Mouse (Mus musculus): Measurements from ENCODE around the gene Plcxd2.

The Plcxd2 gene

DNA sequence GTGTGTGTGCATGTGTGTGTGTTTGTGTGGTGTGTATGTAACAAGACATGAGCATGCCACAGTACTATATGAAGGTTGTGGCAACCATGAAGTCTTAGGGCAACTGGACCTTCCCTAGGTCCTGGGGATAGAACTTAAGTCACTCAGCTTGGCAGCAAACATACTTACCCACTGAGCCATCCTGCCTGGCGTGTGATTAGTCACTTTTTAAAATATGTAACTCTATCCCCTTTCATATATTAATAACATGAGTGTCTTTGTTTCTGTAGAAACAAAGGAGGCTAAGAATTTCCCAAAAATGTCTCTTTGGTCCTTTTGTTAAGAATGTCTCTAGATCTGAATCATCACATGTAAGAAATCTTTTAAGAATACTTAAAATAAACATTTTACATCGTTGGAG is 72.6 kb downstream of the Plcxd2 start:
- no peak for DNase-seq (ENCODE audit: low spot score)

DNA sequence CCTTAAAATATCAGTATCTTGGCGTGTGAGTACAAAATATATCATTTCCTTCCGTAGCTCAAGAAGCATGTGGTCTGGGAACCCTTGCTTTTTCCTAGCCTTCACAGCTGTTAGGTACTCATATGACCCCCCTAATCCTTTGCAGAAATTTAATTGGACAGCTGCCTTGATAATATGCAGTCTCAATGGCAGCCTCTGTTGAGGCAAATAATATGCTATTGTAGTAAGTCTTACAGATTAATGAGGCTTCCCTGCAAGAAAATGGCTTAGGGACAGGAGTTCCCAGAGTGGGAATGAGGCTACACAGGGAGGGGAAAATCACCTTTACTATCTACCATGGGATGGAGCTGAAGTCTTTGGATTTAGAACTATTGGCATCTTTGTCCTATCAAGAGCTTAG is 73.5 kb downstream of the Plcxd2 start:
- DNase-seq (ENCODE audit: low spot score) = no peak

DNA sequence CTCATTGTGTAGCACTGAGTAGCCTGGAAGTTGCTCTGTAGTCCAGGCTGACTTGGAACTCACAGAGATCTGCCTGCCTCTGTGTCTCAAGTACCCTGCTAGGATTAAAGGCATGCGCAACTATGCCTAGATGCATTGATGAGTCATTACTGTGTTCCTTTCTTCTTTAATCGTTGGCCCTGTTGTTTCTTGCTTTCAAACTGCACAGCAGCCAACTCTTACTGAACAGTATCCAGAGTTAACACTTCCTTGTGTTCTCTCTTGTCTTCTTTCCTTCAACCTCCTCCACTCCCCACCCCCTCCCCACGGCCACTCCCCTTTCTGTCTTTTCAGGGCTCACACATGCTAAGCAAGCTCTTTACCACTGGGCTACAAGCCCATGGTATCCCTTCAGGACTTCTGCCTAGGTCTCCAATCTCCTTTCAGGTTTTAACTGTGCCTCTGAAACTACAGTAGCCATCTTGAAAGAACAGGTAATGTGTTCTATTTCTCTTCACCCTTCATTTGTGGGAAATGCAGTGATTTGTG is 74.0 kb downstream of the Plcxd2 start:
- no peak for DNase-seq (ENCODE audit: low spot score)

DNA sequence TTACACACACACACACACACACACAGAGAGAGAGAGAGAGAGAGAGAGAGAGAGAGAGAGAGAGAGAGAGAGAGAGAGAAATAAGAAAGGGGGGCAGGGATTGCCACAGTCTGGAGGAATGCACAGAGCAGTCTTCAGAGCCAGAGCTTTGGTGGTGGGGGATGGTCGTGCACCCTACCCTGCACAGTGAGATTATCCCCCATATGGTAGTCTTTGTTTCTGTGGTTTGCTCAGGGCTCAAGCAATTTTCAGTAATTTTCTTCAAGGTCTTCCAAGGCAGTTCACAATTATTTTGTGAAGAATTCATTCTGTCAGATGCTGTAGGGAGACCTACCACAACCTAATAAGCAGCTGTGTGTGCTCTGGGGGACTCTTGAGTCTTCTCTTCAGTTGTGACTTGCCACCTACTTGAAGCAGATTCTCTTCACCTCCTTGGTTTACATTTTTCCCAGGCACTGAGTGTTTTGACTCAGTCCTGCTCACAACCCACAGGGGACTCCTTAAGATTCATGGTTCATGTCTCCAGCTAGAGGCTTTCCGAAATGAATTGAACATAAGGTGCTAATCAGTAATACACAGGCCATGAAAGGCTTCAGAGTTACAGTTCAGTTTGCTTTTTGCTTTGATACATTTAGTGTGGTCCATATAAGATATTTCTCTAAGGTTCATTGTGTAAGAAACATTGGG is 75.2 kb downstream of the Plcxd2 start:
- no peak for DNase-seq (ENCODE audit: low spot score)

DNA sequence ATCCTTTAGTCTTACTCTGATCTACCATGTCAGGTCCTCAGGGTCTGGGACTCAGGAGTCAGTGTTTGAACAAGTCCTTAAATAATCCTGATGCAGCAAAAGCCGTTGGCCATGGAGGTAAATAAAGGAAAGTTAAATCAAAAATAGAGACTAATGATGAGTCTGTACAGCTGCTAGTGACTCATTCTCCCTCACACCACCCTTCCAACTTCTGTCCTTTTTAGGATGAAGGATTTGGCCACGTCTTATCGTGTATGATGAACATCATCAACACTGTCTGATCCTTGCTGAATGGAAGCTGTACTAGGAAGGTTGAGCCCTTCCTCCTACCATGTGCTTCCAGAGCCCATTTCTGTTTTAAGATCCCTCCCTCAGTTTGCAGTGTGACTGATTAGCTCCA is 79.7 kb downstream of the Plcxd2 start:
- no peak for DNase-seq (ENCODE audit: low spot score)

DNA sequence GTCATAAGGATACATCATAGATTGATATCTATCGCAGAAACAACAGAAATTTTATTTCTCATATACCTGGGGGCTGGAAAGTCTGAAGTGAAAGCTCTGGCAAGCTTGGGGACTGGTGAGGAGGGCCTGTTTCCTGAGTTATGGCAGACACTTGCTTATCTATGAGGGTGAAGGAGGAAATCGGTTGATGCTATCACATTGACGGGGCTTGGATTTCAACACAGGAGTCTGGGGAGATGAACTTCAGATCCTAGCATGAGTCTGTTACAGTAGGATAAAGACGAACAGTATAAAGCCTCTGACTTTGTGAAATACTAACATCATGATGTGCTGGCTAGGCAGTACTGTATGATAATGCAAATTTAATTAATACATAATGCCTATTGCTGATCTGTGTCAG is 81.9 kb downstream of the Plcxd2 start:
- DNase-seq (ENCODE audit: low spot score) = no peak

DNA sequence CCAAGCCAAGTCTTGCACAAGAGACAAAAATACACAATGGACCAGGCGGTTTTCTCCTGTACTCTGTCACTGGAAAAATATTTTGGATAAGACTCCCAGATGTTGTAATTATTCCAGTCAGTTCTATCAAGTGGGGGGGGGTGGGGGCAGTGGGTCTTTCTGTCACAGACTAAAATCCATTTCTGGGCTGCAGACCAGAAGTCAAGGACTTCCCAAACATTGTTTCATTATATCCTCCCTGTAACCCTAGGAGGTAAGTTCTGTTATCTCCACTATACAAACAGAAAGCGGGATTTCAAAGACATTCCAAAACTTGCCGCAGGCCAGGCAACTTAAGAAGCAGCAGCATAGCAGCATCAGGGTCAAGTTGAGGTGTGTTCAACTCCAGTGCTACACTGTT is 82.4 kb downstream of the Plcxd2 start:
- DNase-seq (ENCODE audit: low spot score) = no peak

DNA sequence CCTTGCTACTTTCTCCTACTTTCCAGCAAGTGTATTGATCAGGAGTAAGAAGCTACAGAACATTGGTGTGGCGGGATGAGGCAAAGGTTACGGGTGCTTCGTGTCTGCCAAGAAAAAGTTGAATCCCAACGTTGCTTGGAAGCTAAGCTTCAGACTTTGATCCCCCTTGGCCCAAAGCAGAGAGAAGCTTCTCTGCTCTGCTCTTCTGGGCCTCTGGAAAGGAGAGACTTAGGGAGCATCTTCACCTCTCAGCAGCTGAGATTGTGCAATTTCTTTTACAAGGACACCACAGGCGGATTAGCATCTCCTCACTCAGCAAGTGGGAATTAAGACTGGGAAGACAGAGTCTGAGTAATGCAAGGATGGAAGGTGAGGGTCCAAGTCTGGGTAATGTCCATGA is 83.1 kb downstream of the Plcxd2 start:
- DNase-seq (ENCODE audit: low spot score) = no peak

DNA sequence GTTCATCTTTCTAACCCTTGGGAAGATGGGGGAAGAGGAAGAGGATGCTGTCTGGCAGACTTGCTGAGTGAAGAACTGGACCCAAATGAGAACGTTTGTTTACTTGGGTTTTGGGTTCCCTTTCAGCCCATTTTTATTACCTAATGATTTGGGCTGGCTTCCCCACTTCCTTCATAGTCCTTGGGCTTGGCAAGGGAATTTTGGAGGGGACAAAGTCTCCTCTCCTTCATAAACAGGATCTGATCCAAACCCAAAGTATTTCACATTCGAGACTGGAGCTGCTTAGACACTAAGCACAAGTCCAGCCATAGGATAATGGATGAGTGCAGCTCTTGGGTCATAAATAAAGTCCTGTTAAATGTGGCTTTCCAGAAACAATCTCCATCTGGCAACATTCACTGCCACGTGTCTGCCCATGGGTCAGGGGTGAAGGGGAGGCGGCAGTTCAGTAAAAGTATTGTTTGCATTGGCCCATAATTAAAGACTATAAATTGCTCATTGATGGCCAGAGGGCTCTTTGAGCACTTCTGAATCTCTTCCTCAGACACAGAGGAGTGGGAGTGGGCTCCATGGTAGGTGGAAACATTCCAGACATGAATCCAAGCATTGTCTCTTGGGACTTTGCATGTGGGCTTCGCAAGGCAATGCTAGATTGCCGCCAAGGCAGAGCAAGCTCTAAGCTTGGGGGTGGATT is 86.1 kb downstream of the Plcxd2 start:
- no peak for DNase-seq (ENCODE audit: low spot score)

DNA sequence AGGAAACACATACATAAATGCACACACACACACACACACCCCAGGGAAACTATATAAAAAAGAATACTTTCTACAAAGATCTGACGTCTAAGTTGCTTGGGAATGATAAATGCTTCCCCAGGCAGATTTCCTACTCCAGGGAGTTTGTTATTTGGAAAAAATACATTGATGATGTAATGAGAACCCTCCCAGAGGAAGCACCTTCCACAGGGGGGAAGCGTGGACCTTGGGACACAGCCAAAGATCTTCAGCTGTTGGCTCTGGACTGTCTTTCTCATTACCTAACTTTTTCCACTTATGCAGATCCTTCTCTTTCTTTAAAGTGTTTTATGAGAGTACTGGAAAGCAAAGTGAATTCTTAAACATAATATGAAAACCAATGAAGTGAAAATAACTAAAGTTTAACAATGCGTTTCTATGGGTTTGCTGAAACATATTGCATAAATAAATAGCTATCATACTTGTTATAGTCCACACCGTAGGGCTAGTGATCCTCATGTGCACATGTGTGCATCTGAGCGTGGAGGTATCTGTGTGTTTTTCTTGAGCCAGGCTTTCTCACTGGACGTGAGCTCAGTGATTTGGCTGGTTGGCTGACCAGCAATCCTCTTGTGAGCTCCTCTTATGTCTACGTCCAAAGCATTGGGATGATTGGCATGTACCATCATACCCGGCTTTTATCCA is 87.3 kb downstream of the Plcxd2 start:
- no peak for DNase-seq (ENCODE audit: low spot score)

DNA sequence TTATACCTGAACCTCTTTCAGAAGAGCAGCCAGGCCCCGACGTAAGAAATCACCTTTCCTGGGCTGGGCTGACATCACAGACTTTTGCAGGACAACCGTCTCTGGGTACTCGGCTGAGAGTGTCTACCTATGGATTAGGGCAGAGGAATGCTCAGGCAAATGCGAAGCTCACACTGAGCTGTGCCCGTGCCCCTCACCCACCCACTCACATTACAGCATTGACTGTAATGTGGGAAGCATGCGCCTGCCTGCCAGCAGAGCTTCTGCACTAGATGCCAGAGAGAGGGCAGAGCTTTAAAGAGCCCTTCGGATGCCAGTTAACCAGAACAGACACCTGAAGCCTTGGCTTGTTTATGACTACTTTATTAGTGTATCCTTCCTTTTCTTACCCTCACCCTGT is 90.4 kb downstream of the Plcxd2 start:
- DNase-seq (ENCODE audit: low spot score) = no peak

Measured in ovary, postnatal 14 days (tissue).